Mouse (Mus musculus) hindbrain, embryonic 12.5 days (tissue): Measurements from ENCODE around the gene Ptpn5. TPM values are rescaled to one million over a fixed set of nuclear protein-coding genes. Genes with fewer than 3 reads are reported as not detected.

Experiments
- ATAC-seq: fragments of 200-750 bp; cut with Nextera tagmentation; 2 replicates; pipeline ENCODE4 v1.8.0; 2017; ENCODE audit warnings: moderate TSS enrichment; ENCODE audit not compliant: low FRiP score
- H3K27ac ChIP-seq: fragments of 300-500 bp; sonication (generic); 2 replicates; pipeline ENCODE4 v1.5.1; 2016; ENCODE audit warnings: mild to moderate bottlenecking
- H3K27me3 ChIP-seq: fragments of 300-500 bp; sonication (generic); 2 replicates; pipeline ENCODE4 v1.6.1; 2016; ENCODE audit warnings: mild to moderate bottlenecking
- H3K36me3 ChIP-seq: fragments of 300-500 bp; sonication (generic); 2 replicates; pipeline ENCODE4 v1.6.1; 2016; ENCODE audit warnings: mild to moderate bottlenecking
- H3K4me1 ChIP-seq: fragments of 300-500 bp; sonication (generic); 2 replicates; pipeline ENCODE4 v1.6.1; 2016
- H3K4me2 ChIP-seq: fragments of 300-500 bp; sonication (generic); replicated peaks from 2 replicates; pipeline ENCODE4 v1.6.1; 2016; ENCODE audit warnings: mild to moderate bottlenecking
- H3K4me3 ChIP-seq: fragments of 300-500 bp; sonication (generic); 2 replicates; pipeline ENCODE4 v1.5.1; 2016; ENCODE audit warnings: mild to moderate bottlenecking
- H3K9ac ChIP-seq: fragments of 300-500 bp; sonication (generic); 2 replicates; pipeline ENCODE4 v1.6.1; 2016; ENCODE audit warnings: mild to moderate bottlenecking, moderate library complexity
- H3K9me3 ChIP-seq: fragments of 300-500 bp; sonication (generic); replicated peaks from 2 replicates; pipeline ENCODE4 v1.6.1; 2016; ENCODE audit warnings: mild to moderate bottlenecking
- WGBS: fragments of 180-500 bp; shearing (Covaris S2); methylation state at CpG from one replicate; pipeline ENCODE4 v1.1.7; 2016; 5-methylcytosine and 5-hydroxymethylcytosine counted together
- polyA plus RNA-seq: library from polyadenylated mRNA; unstranded; fragments of >200 nt; fragmentation: Nextera tagmentation; extraction: Ambion mirVana; gene quantifications from 2 replicates; pipeline ENCODE4 v1.2.1, GENCODE M21; 2016

The Ptpn5 gene
- polyA plus RNA-seq, 1 experiment from 2014 or later, result 63.1 TPM

GRCm38 (mm10) chr7:47139823-47140325 is 6.4 kb upstream of the Ptpn5 start:
- H3K4me1 ChIP-seq, result no peaks in the 10 kb centered on the region
- no peaks in the 10 kb centered on the region for H3K36me3 ChIP-seq
- ATAC-seq, result no peak
- no peak overlapping the region for H3K27ac ChIP-seq
- no peak overlapping the region for H3K9ac ChIP-seq
- H3K4me3 ChIP-seq, result no peak overlapping the region
- WGBS, result 78% methylated on average over 8 of the region's 8 CpGs
- no peak overlapping the region for H3K4me2 ChIP-seq
- H3K9me3 ChIP-seq, result no peaks in the 10 kb centered on the region
- peaks cover 11% of the 10 kb centered on the region for H3K27me3 ChIP-seq

GRCm38 (mm10) chr7:47134570-47134969 is 1.1 kb upstream of the Ptpn5 start:
- no peak overlapping the region for H3K4me3 ChIP-seq
- 47% methylated on average over 5 of the region's 5 CpGs for WGBS
- H3K27me3 ChIP-seq, result peaks cover 51% of the 10 kb centered on the region
- H3K36me3 ChIP-seq, result no peaks in the 10 kb centered on the region
- no peak for ATAC-seq
- peaks cover 13% of the 10 kb centered on the region for H3K4me1 ChIP-seq
- H3K4me2 ChIP-seq, result no peak overlapping the region
- H3K9ac ChIP-seq, result no peak overlapping the region
- H3K27ac ChIP-seq, result no peak overlapping the region
- no peaks in the 10 kb centered on the region for H3K9me3 ChIP-seq

GRCm38 (mm10) chr7:47132931-47133260 is 588 bp downstream of the Ptpn5 start:
- Histone ChIP-seq H3K9ac (peak overlapping the region; percentile 78), H3K4me2 (peak overlapping the region; percentile 80), H3K4me1 (peaks cover 13% of the 10 kb centered on the region), H3K9me3 (no peaks in the 10 kb centered on the region), H3K27me3 (peaks cover 51% of the 10 kb centered on the region), H3K27ac (peak overlapping the region; percentile 90), H3K36me3 (no peaks in the 10 kb centered on the region), H3K4me3 (peak overlapping the region; percentile 72)
- 3% methylated on average over 10 of the region's 10 CpGs for whole genome bisulfite sequencing
- no peak for ATAC-seq

- H3K9ac ChIP-seq, result peak overlapping the region; percentile 78
- peak overlapping the region; percentile 72 for H3K4me3 ChIP-seq
- no peaks in the 10 kb centered on the region for H3K36me3 ChIP-seq
- peak overlapping the region; percentile 80 for H3K4me2 ChIP-seq
- peak; percentile 90 for ATAC-seq
- WGBS, result under 1% methylated on average over 65 of the region's 65 CpGs
- peaks cover 51% of the 10 kb centered on the region for H3K27me3 ChIP-seq
- H3K9me3 ChIP-seq, result no peaks in the 10 kb centered on the region
- H3K4me1 ChIP-seq, result peaks cover 13% of the 10 kb centered on the region
- peak overlapping the region; percentile 90 for H3K27ac ChIP-seq
Observed at GRCm38 (mm10) chr7:47132180-47132930, 1.1 kb downstream of the Ptpn5 start.

GRCm38 (mm10) chr7:47131840-47132179 is 1.7 kb downstream of the Ptpn5 start:
- peak overlapping the region; percentile 90 for H3K27ac ChIP-seq
- H3K36me3 ChIP-seq, result no peaks in the 10 kb centered on the region
- no peaks in the 10 kb centered on the region for H3K9me3 ChIP-seq
- peak overlapping the region; percentile 72 for H3K4me3 ChIP-seq
- peak overlapping the region; percentile 80 for H3K4me2 ChIP-seq
- H3K9ac ChIP-seq, result peak overlapping the region; percentile 78
- peaks cover 51% of the 10 kb centered on the region for H3K27me3 ChIP-seq
- WGBS, result 0% methylated on average over 15 of the region's 15 CpGs
- H3K4me1 ChIP-seq, result peaks cover 13% of the 10 kb centered on the region
- peak; percentile 50 for ATAC-seq

- H3K9me3 ChIP-seq, result no peaks in the 10 kb centered on the region
- H3K4me1 ChIP-seq, result peaks cover 13% of the 10 kb centered on the region
- H3K4me3 ChIP-seq, result peak overlapping the region; percentile 72
- no peaks in the 10 kb centered on the region for H3K36me3 ChIP-seq
- ATAC-seq, result no peak
- H3K27ac ChIP-seq, result no peak overlapping the region
- peak overlapping the region; percentile 80 for H3K4me2 ChIP-seq
- peaks cover 50% of the 10 kb centered on the region for H3K27me3 ChIP-seq
- H3K9ac ChIP-seq, result peak overlapping the region; percentile 78
- 36% methylated on average over 8 of the region's 8 CpGs for WGBS
Observed at GRCm38 (mm10) chr7:47131258-47131657, 2.2 kb downstream of the Ptpn5 start.

- no peak for ATAC-seq
- H3K9me3 ChIP-seq, result no peaks in the 10 kb centered on the region
- 89% methylated on average over 3 of the region's 3 CpGs for WGBS
Observed at GRCm38 (mm10) chr7:47122026-47122425, 11.5 kb downstream of the Ptpn5 start.

GRCm38 (mm10) chr7:47116666-47117065 is 16.8 kb downstream of the Ptpn5 start:
- Histone ChIP-seq H3K4me2 (no peak overlapping the region), H3K27me3 (no peaks in the 10 kb centered on the region; the same call in 1 of the 2 replicates), H3K4me3 (no peak overlapping the region), H3K9me3 (no peaks in the 10 kb centered on the region), H3K4me1 (no peaks in the 10 kb centered on the region), H3K36me3 (peaks cover 13% of the 10 kb centered on the region), H3K9ac (no peak overlapping the region), H3K27ac (no peak overlapping the region)
- ATAC-seq, result no peak
- WGBS, result 87% methylated on average over 6 of the region's 6 CpGs

More at GRCm38 (mm10) chr7:47122026-47122425, 11.5 kb downstream of the Ptpn5 start:
- Histone ChIP-seq H3K27ac (no peak overlapping the region), H3K4me3 (no peak overlapping the region), H3K9ac (no peak overlapping the region), H3K36me3 (peaks cover 9% of the 10 kb centered on the region; the same call in 1 of the 2 replicates), H3K4me2 (no peak overlapping the region), H3K27me3 (no peaks in the 10 kb centered on the region), H3K4me1 (no peaks in the 10 kb centered on the region)

GRCm38 (mm10) chr7:47115491-47115890 is 18.0 kb downstream of the Ptpn5 start:
- no peak for ATAC-seq
- Histone ChIP-seq H3K36me3 (peaks cover 17% of the 10 kb centered on the region), H3K4me2 (no peak overlapping the region), H3K9ac (no peak overlapping the region), H3K4me3 (no peak overlapping the region), H3K9me3 (no peaks in the 10 kb centered on the region), H3K27ac (no peak overlapping the region), H3K27me3 (no peaks in the 10 kb centered on the region; the same call in 1 of the 2 replicates), H3K4me1 (no peaks in the 10 kb centered on the region)
- WGBS, result 89% methylated on average over 2 of the region's 2 CpGs

- ATAC-seq, result no peak
- 90% methylated on average over 7 of the region's 7 CpGs for WGBS
- no peak overlapping the region for H3K27ac ChIP-seq
Observed at GRCm38 (mm10) chr7:47113383-47113782, 20.1 kb downstream of the Ptpn5 start.

GRCm38 (mm10) chr7:47112036-47112435 is 21.4 kb downstream of the Ptpn5 start:
- WGBS, result 89% methylated on average over 5 of the region's 5 CpGs
- Histone ChIP-seq H3K27me3 (no peaks in the 10 kb centered on the region; the same call in 1 of the 2 replicates), H3K4me1 (no peaks in the 10 kb centered on the region), H3K36me3 (peaks cover 12% of the 10 kb centered on the region), H3K9ac (no peak overlapping the region), H3K9me3 (no peaks in the 10 kb centered on the region), H3K4me3 (no peak overlapping the region), H3K27ac (no peak overlapping the region), H3K4me2 (no peak overlapping the region)
- ATAC-seq, result no peak

More at GRCm38 (mm10) chr7:47113383-47113782, 20.1 kb downstream of the Ptpn5 start:
- Histone ChIP-seq H3K9ac (no peak overlapping the region), H3K27me3 (no peaks in the 10 kb centered on the region; the same call in 1 of the 2 replicates), H3K4me2 (no peak overlapping the region), H3K4me1 (no peaks in the 10 kb centered on the region), H3K9me3 (no peaks in the 10 kb centered on the region), H3K36me3 (peaks cover 12% of the 10 kb centered on the region), H3K4me3 (no peak overlapping the region)

GRCm38 (mm10) chr7:47111121-47111520 is 22.4 kb downstream of the Ptpn5 start:
- Histone ChIP-seq H3K9ac (no peak overlapping the region), H3K36me3 (peaks cover 12% of the 10 kb centered on the region), H3K4me2 (no peak overlapping the region), H3K4me1 (no peaks in the 10 kb centered on the region), H3K9me3 (no peaks in the 10 kb centered on the region), H3K27me3 (no peaks in the 10 kb centered on the region; the same call in 1 of the 2 replicates), H3K27ac (no peak overlapping the region), H3K4me3 (no peak overlapping the region)
- no peak for ATAC-seq
- 85% methylated on average over 3 of the region's 3 CpGs for WGBS

- Histone ChIP-seq H3K4me1 (no peaks in the 10 kb centered on the region), H3K9ac (no peak overlapping the region), H3K9me3 (no peaks in the 10 kb centered on the region), H3K27ac (no peak overlapping the region), H3K27me3 (no peaks in the 10 kb centered on the region; the same call in 1 of the 2 replicates), H3K4me3 (no peak overlapping the region), H3K36me3 (peaks cover 12% of the 10 kb centered on the region), H3K4me2 (no peak overlapping the region)
- no peak for ATAC-seq
- 85% methylated on average over 7 of the region's 7 CpGs for WGBS
Observed at GRCm38 (mm10) chr7:47110511-47110910, 23.0 kb downstream of the Ptpn5 start.
